Mouse (Mus musculus) limb, embryonic 14.5 days (tissue): Measurements from ENCODE around the gene Unk. TPM values are rescaled to one million over a fixed set of nuclear protein-coding genes. Genes with fewer than 3 reads are reported as not detected.

Source experiments
- ATAC-seq: fragments of 200-750 bp; cut with Nextera tagmentation; 2 replicates; pipeline ENCODE4 v1.8.0; 2017; ENCODE audit warnings: low read depth, moderate number of reproducible peaks, moderate TSS enrichment; ENCODE audit not compliant: low FRiP score
- DNase-seq: peaks from one replicate; pipeline ENCODE4 v3.0.0-alpha.2; 2015; ENCODE audit warnings: low spot score
- H3K27ac ChIP-seq: fragments of 300-500 bp; sonication (generic); replicated peaks from 2 replicates; pipeline ENCODE4 v1.5.1; 2014; ENCODE audit warnings: low read depth, mild to moderate bottlenecking, low read length, moderate library complexity, mixed read lengths
- H3K27me3 ChIP-seq: fragments of 300-500 bp; sonication (generic); 2 replicates; pipeline ENCODE4 v1.6.1; 2014; ENCODE audit warnings: low read length, mixed read lengths; ENCODE audit not compliant: control insufficient read depth, insufficient read depth
- H3K36me3 ChIP-seq: fragments of 300-500 bp; sonication (generic); 2 replicates; pipeline ENCODE4 v1.6.1; 2014; ENCODE audit warnings: mild to moderate bottlenecking, low read length, moderate library complexity, mixed read lengths; ENCODE audit not compliant: control insufficient read depth, insufficient read depth
- H3K4me1 ChIP-seq: fragments of 300-500 bp; sonication (generic); 2 replicates; pipeline ENCODE4 v1.6.1; 2014; ENCODE audit warnings: antibody characterized with exemption, low read length, mixed read lengths; ENCODE audit not compliant: control insufficient read depth, insufficient read depth
- H3K4me2 ChIP-seq: fragments of 300-500 bp; sonication (generic); replicated peaks from 2 replicates; pipeline ENCODE4 v1.6.1; 2014; ENCODE audit warnings: low read depth, mild to moderate bottlenecking, low read length, moderate library complexity; ENCODE audit not compliant: severe bottlenecking
- H3K4me3 ChIP-seq: fragments of 300-500 bp; sonication (generic); replicated peaks from 2 replicates; pipeline ENCODE4 v1.5.1; 2014; ENCODE audit warnings: low read length
- H3K9ac ChIP-seq: fragments of 300-500 bp; sonication (generic); 2 replicates; pipeline ENCODE4 v1.6.1; 2014; ENCODE audit warnings: mild to moderate bottlenecking, low read depth, low read length, moderate library complexity; ENCODE audit not compliant: severe bottlenecking
- H3K9me3 ChIP-seq: fragments of 300-500 bp; sonication (generic); 2 replicates; pipeline ENCODE4 v1.6.1; 2016; ENCODE audit warnings: low read length; ENCODE audit not compliant: control insufficient read depth
- POLR2A ChIP-seq: fragments of 200-500 bp; IDR thresholded peaks from 2 replicates; pipeline ENCODE4 v1.8.0; 2012; ENCODE audit warnings: inconsistent platforms, mild to moderate bottlenecking, moderate library complexity, borderline replicate concordance; ENCODE audit not compliant: insufficient read depth, insufficient read length; ENCODE audit errors: extremely low read depth
- WGBS: fragments of 180-500 bp; shearing (Covaris S2); extraction: QIAGEN DNeasy Blood & Tissue Kit; methylation state at CpG from one replicate; pipeline ENCODE4 v1.1.7; 2014; 5-methylcytosine and 5-hydroxymethylcytosine counted together
- polyA plus RNA-seq, 2 experiments: library from polyadenylated mRNA; depleted of rRNA in 1 of 2; stranded (reverse) in 1 of 2; unstranded in 1 of 2; fragments of >200 nt; fragmentation: Nextera tagmentation in 1 of 2; extraction: Ambion mirVana in 1 of 2; gene quantifications; 2 replicates each; pipeline versions ENCODE4 v1.2.1 to v1.2.3; 2012 to 2014

The Unk gene
- polyA plus RNA-seq, 2 experiments: 33.1 to 80.3 TPM

DNA sequence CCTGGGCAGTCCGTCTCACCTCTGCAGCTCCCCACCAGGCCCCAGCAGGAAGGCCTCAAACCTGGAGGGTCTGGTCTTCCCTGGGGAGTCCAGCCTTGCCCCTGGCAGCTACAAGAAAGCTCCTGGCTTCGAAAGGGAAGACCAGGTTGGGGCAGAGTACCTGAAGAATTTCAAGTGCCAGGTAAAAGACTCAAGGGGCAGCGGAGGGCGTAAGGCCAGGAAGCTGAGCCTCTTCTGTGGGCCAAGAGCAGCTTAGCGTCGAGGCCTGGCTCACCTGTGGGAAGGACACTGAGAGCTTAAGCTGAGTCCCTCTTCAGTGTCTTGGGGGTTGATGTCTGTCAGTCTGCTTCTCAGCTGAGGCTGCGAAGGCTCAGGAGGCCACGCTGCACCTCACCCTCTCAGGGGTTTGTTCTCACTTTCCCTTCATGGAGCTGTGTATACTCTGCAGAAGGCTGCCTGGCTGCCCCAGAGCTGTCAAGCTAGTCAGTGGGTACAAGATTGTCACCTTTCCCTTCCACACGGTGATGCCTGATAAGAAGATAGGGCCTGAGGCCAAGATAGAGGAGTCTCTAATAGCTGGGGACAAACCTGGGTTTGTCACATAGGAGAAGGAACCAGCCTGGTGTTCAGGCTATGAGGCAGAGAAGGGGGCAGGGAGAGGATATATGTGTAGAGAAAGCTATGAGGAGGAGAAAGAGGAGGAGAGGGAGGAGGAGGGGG is 23.5 kb downstream of the Unk start:
- Histone ChIP-seq H3K27me3 (no peaks in the 10 kb centered on the region), H3K4me1 (no peaks in the 10 kb centered on the region), H3K4me2 (no peak overlapping the region), H3K27ac (no peak overlapping the region), H3K9ac (no peak overlapping the region), H3K9me3 (no peaks in the 10 kb centered on the region), H3K4me3 (no peak overlapping the region), H3K36me3 (peaks cover 99% of the 10 kb centered on the region)
- no peak for ATAC-seq
- DNase-seq: no peak
- TF ChIP-seq POLR2A: no peak
- WGBS: 92% methylated on average over 9 of the region's 9 CpGs

DNA sequence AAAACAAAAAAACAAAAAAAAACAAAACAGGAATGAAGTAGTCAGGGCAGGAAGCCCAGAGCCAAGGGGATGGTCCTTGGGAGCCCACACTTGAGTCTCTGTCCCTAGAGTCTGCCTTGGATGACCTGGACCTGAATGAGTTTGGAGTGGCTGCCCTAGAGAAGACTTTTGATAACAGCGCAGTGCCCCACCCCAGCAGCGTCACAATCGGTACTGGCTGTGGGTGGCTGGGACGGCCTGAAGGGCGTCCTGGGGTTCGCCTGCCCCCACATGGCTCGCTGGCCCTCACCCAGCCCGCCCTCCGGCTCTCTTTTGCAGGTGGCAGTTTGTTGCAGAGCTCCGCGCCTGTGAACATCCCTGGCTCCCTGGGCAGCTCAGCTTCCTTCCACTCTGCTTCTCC is 25.8 kb downstream of the Unk start:
- Histone ChIP-seq H3K9me3 (no peaks in the 10 kb centered on the region), H3K27me3 (no peaks in the 10 kb centered on the region), H3K27ac (no peak overlapping the region), H3K4me1 (no peaks in the 10 kb centered on the region), H3K9ac (no peak overlapping the region), H3K4me2 (no peak overlapping the region), H3K4me3 (no peak overlapping the region), H3K36me3 (peaks cover 99% of the 10 kb centered on the region)
- no peak for DNase-seq
- no peak for TF ChIP-seq POLR2A
- 92% methylated on average over 11 of the region's 11 CpGs for WGBS
- no peak for ATAC-seq

GRCm38 (mm10) chr11:116057237-116057881 is 27.2 kb downstream of the Unk start:
- DNase-seq (no peak), ATAC-seq (no peak)
- Histone ChIP-seq H3K4me2 (no peak overlapping the region), H3K9me3 (no peaks in the 10 kb centered on the region), H3K27me3 (no peaks in the 10 kb centered on the region), H3K4me1 (no peaks in the 10 kb centered on the region), H3K27ac (no peak overlapping the region), H3K9ac (no peak overlapping the region), H3K4me3 (no peak overlapping the region), H3K36me3 (peaks cover 98% of the 10 kb centered on the region)
- 91% methylated on average over 4 of the region's 4 CpGs for WGBS
- TF ChIP-seq POLR2A: no peak

- no peak for ATAC-seq
- 66% methylated on average over 12 of the region's 12 CpGs for WGBS
These were observed 28.0 kb downstream of the Unk start for GRCm38 (mm10) chr11:116058022-116058614.

DNA sequence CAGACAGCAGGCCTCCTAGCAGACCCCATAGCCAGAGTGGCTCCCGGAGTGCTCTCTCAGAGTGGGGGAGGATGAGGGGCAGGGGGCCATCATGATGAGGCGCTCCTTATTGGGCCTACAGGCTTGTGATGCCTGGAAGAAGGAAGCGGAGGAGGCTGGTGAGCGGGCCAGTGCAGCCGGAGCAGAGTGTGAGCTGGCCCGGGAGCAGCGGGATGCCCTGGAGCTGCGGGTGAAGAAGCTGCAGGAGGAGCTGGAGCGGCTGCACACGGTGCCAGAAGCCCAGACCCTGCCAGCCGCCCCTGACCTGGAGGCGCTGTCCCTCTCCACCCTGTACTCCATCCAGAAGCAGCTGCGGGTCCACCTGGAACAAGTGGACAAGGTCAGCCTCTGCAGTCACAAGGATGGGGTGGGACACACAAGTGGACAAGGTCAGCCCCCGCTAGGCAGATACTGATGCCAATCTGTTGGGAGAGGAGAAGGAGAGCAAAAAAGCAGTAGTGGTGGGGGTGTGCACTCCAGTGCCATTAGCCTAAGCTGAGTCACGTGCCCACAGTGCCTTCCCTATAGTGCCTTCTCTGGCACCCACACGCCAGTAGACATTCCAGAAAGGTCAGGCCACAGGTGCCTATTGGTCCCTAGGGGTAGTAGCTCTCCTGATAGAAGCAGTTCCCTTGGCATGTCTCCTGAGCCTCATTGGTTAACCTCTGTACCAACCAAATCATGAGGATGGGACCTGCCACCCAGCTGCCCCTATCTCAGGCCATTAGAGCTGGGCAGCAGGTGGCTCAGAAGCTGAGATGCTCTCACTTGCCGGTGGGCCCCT is 29.0 kb downstream of the Unk start:
- no peak overlapping the region for H3K9ac ChIP-seq
- H3K4me2 ChIP-seq: no peak overlapping the region
- WGBS: 87% methylated on average over 17 of the region's 17 CpGs
- H3K9me3 ChIP-seq: no peaks in the 10 kb centered on the region
- DNase-seq: no peak
- no peak for TF ChIP-seq POLR2A
- H3K27ac ChIP-seq: no peak overlapping the region
- no peak overlapping the region for H3K4me3 ChIP-seq
- no peak for ATAC-seq
- H3K4me1 ChIP-seq: no peaks in the 10 kb centered on the region
- H3K36me3 ChIP-seq: peaks cover 80% of the 10 kb centered on the region
- H3K27me3 ChIP-seq: no peaks in the 10 kb centered on the region

More at GRCm38 (mm10) chr11:116058022-116058614, 28.0 kb downstream of the Unk start:
- Histone ChIP-seq H3K9ac (no peak overlapping the region), H3K4me1 (no peaks in the 10 kb centered on the region), H3K4me3 (no peak overlapping the region), H3K4me2 (no peak overlapping the region), H3K27me3 (no peaks in the 10 kb centered on the region), H3K36me3 (peaks cover 90% of the 10 kb centered on the region), H3K9me3 (no peaks in the 10 kb centered on the region), H3K27ac (no peak overlapping the region)
- TF ChIP-seq POLR2A: no peak
- no peak for DNase-seq
